Mouse (Mus musculus): ENCODE results near the gene Csrnp1. TPM values are rescaled to one million over a fixed set of nuclear protein-coding genes. Genes with fewer than 3 reads are reported as not detected.
"Not testable (repeated sequence)": the region's sequence is repeated elsewhere in the genome, so short reads cannot be mapped to it uniquely, and the experiment has no call there.

The Csrnp1 gene
- total and polyA plus RNA-seq, 2 experiments from 2014 or later = 2.7 to 10.9 TPM

DNA sequence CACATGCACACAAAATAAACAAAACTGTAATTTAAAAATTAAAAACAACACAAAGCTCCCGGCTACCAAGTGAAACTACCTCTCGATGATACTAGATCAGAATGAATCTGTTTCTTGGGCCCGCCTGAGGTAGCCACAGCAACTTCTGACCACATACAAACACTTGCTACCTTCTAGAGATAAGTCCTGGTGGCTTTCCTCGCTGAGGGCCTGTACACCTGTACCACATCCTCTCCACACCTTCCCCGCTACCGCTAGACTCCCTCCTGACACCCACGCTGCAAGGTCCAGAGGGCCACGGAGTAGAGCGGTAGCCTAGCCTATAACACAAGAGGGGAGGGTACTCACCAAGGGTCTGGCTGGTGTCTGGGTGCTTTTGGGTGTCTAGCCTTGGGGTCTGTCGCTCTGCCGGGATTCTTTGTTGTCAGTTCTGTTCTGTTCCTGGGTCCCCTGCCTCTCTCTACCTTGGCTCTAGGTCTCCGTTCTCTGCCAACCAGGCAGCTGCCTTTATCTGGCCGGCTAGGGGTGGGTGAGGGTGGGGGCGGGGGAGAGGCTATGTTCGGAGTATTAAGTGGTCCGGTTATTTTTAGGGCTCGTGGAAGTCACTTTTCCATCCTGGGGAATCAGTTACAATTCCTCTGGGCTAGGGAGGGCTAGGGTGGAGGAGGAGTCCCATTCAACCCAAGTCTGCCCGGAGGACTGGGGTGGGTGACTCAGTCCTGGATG is 38.8 kb upstream of the Csrnp1 start, which contains the start of gene Xirp1:
TSS of gene Xirp1 (minus strand) at position 513 of the 726 bp plus-strand sequence.
- TF ChIP-seq CTCF (IDR thresholded peaks at IDR 0.05; ENCODE audit: low read depth) = no peak
- no peaks in the 10 kb centered on the region for H3K36me3 ChIP-seq (ENCODE audit: insufficient read depth)
- no peaks in the 10 kb centered on the region for H3K9me3 ChIP-seq (ENCODE audit: low read length)
- ATAC-seq (no peak), DNase-seq (no peak)
- H3K27ac ChIP-seq (ENCODE audit: low read depth, low read length) = no peak within 1 kb of the TSS
- no peak within 1 kb of the TSS for H3K9ac ChIP-seq
- H3K27me3 ChIP-seq (ENCODE audit: insufficient read depth, low read length) = no peaks in the 10 kb centered on the region
- no peak within 1 kb of the TSS for H3K4me2 ChIP-seq (ENCODE audit: low read depth)
- no peak within 1 kb of the TSS for H3K4me3 ChIP-seq (ENCODE audit: low read depth, low read length)
- WGBS = 85% methylated on average over 18 of the region's 18 CpGs
- peaks cover 3% of the 10 kb centered on the region; the same call in 1 of the 2 replicates for H3K4me1 ChIP-seq (ENCODE audit: insufficient read depth)

DNA sequence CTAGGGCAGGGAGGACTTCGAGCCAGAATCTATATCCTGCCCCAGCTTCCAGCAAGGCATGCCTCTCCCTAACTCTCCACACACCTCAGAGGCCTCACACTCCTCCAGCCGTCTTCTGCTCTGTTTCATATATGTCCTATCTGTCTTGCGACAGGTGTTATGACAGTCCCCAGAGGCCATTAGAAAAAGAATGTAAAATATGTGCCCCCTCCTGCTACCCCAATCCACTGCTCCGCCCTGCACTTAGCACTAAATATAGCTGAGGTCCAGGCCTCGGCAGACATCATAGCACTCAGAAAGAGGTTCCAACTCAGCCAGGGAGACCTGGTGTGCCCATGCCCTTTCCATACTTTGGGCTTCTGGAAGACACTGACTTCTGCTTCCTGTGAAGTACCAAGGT is 36.7 kb upstream of the Csrnp1 start:
- DNase-seq (no peak), ATAC-seq (no peak)
- Histone ChIP-seq H3K27ac (ENCODE audit: low read depth, low read length) (no peak overlapping the region), H3K9me3 (ENCODE audit: low read length) (no peaks in the 10 kb centered on the region), H3K4me1 (ENCODE audit: insufficient read depth) (no peaks in the 10 kb centered on the region), H3K4me3 (ENCODE audit: low read depth, low read length) (no peak overlapping the region), H3K4me2 (ENCODE audit: low read depth) (no peak overlapping the region), H3K9ac (no peak overlapping the region), H3K27me3 (ENCODE audit: insufficient read depth, low read length) (no peaks in the 10 kb centered on the region), H3K36me3 (ENCODE audit: insufficient read depth) (no peaks in the 10 kb centered on the region)
- TF ChIP-seq CTCF (IDR thresholded peaks at IDR 0.05; ENCODE audit: low read depth) = no peak
- 79% methylated on average over 5 of the region's 5 CpGs for WGBS

DNA sequence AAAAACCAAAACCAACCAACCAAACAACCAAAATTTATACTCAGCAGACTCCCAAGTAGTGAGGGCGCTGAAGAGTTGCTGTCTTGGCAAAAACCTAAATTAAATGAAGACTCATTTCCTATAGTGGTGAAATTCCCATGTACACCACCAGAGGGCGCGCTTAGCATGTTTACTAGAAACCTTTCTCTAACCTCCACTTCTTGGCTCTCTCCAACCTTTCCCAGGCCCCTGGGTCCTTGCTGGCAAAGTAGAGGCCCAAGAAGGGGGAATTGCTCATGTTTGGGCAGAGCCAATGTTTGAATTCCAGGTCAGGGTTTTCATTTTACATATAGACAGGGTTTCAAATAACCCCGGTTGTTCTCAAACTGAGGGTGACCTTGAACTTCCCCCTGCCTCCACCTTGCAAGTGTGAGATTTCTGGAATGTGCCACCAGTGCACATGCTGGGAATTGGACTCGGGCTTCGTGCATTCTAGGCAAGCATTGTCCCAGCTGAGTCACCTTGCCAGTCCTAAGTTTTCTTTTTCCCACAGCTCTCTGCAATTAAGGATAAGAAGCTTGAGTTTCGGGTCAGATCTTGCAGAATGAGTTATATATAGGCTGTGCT is 35.9 kb upstream of the Csrnp1 start:
- Histone ChIP-seq H3K4me2 (ENCODE audit: low read depth) (no peak overlapping the region), H3K9ac (no peak overlapping the region), H3K27ac (ENCODE audit: low read depth, low read length) (no peak overlapping the region), H3K9me3 (ENCODE audit: low read length) (no peaks in the 10 kb centered on the region), H3K36me3 (ENCODE audit: insufficient read depth) (no peaks in the 10 kb centered on the region), H3K27me3 (ENCODE audit: insufficient read depth, low read length) (no peaks in the 10 kb centered on the region), H3K4me3 (ENCODE audit: low read depth, low read length) (no peak overlapping the region), H3K4me1 (ENCODE audit: insufficient read depth) (no peaks in the 10 kb centered on the region)
- 40% methylated on average over 7 of the region's 7 CpGs for WGBS
- peak; percentile 38 for ATAC-seq
- DNase-seq = peak; percentile 80
- TF ChIP-seq CTCF (IDR thresholded peaks at IDR 0.05; ENCODE audit: low read depth) = peak; percentile 87

DNA sequence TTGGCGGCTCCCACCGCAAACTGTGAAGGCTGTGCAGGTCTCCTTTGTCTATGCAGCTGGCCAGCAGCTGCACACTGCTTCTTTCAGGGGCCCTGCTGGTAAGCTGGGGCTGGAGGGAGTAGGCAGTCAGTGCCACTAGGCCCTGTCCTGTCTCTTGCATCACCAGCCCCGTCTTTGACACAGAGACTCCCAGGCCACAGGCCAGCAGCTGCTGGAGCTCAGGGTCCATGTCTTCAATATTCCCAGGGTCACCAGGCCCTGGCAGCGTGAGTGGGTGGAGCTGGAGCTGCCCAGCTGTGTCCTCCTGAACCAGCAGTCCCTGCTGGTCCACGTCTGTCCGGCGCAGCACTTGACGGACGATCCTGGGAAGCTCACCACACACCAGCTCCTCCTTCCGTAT is 32.5 kb upstream of the Csrnp1 start:
- Histone ChIP-seq H3K9ac (no peak overlapping the region), H3K4me3 (ENCODE audit: low read depth, low read length) (no peak overlapping the region), H3K9me3 (ENCODE audit: low read length) (no peaks in the 10 kb centered on the region), H3K27ac (ENCODE audit: low read depth, low read length) (no peak overlapping the region), H3K27me3 (ENCODE audit: insufficient read depth, low read length) (no peaks in the 10 kb centered on the region), H3K4me1 (ENCODE audit: insufficient read depth) (no peaks in the 10 kb centered on the region), H3K4me2 (ENCODE audit: low read depth) (no peak overlapping the region), H3K36me3 (ENCODE audit: insufficient read depth) (no peaks in the 10 kb centered on the region)
- no peak for DNase-seq
- no peak for TF ChIP-seq CTCF (IDR thresholded peaks at IDR 0.05; ENCODE audit: low read depth)
- no peak for ATAC-seq
- 71% methylated on average over 10 of the region's 10 CpGs for WGBS

DNA sequence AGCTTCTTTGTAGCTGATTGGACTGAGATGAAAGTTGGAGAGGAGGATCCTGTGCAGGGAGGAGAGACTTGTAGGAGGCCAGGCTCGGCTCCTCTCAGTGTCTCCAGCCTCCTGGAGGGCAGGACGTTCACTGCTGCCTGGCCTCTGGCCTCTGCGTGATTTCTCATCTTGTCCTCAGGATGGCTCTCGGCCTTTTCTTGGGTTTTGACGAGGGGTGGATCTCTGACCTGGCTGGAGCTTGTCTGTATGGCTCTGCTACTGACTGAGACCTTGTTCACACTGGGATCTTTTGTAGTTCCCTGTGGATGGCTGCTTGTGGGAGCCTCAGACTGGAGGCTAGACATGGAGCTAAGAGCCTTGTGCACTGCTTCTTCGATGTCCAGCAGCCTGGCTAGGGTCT is 30.4 kb upstream of the Csrnp1 start:
- ATAC-seq (no peak), DNase-seq (no peak)
- WGBS = 69% methylated on average over 6 of the region's 6 CpGs
- no peak for TF ChIP-seq CTCF (IDR thresholded peaks at IDR 0.05; ENCODE audit: low read depth)
- no peak overlapping the region for H3K27ac ChIP-seq (ENCODE audit: low read depth, low read length)
- H3K9me3 ChIP-seq (ENCODE audit: low read length) = no peaks in the 10 kb centered on the region
- no peak overlapping the region for H3K4me3 ChIP-seq (ENCODE audit: low read depth, low read length)
- H3K36me3 ChIP-seq (ENCODE audit: insufficient read depth) = no peaks in the 10 kb centered on the region
- no peak overlapping the region for H3K4me2 ChIP-seq (ENCODE audit: low read depth)
- no peaks in the 10 kb centered on the region for H3K27me3 ChIP-seq (ENCODE audit: insufficient read depth, low read length)
- 0 out of 2 replicates have a peak, but pooled peaks cover 4% of the 10 kb centered on the region for H3K4me1 ChIP-seq (ENCODE audit: insufficient read depth)
- H3K9ac ChIP-seq = no peak overlapping the region

DNA sequence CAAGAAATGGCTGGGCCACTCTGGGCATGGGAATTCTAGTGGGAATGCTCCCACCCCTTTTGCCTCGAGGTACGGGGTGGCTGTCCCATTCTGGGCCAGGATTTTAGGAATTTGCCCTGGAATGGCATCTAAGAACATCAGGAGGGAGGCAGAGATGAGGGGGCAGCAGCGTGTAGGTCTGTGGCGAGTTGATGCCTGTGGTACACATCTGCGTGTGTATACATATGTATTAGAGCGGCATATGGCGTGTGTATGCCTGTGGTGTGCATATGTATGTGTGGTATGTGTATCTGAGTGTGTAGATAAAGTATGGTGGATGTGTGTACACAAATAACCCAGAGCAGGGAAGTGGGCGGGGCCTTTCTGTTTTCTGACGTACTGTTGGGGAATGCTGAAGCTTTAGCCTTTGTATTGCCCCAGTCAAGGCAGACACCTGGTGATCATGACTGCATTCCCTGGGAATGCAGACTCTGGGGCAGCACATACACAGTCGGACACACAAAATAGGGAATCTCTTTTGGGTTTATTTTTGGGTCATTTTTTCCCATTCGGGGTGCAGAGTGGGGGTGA is 28.9 kb upstream of the Csrnp1 start:
- ATAC-seq (no peak), DNase-seq (no peak)
- Histone ChIP-seq H3K9me3 (ENCODE audit: low read length) (no peaks in the 10 kb centered on the region), H3K4me1 (ENCODE audit: insufficient read depth) (0 out of 2 replicates have a peak, but pooled peaks cover 4% of the 10 kb centered on the region), H3K27me3 (ENCODE audit: insufficient read depth, low read length) (no peaks in the 10 kb centered on the region), H3K9ac (no peak overlapping the region), H3K4me3 (ENCODE audit: low read depth, low read length) (no peak overlapping the region), H3K4me2 (ENCODE audit: low read depth) (no peak overlapping the region), H3K27ac (ENCODE audit: low read depth, low read length) (no peak overlapping the region), H3K36me3 (ENCODE audit: insufficient read depth) (no peaks in the 10 kb centered on the region)
- no peak for TF ChIP-seq CTCF (IDR thresholded peaks at IDR 0.05; ENCODE audit: low read depth)
- 72% methylated on average over 11 of the region's 11 CpGs for WGBS

DNA sequence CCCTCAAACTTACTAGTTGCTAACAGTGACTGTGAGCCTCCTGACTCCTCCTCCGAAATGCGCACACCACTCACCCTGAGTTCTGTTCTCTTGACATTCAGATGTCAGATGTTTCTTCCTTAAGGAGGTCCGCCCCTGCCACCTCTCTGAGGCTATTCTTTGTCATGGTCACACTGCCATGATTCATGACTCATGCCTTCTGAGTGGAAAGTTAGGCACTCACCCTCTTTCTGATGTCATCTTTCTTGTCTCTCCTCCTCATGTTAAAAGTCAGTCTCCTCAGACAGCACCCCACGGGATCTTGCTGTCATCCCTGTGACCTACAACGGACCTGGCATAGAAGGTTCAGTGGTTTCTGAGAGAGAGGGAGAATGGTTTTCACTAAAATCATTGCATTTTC is 28.3 kb upstream of the Csrnp1 start:
- TF ChIP-seq CTCF (IDR thresholded peaks at IDR 0.05; ENCODE audit: low read depth) = no peak
- Histone ChIP-seq H3K9ac (no peak overlapping the region), H3K27ac (ENCODE audit: low read depth, low read length) (no peak overlapping the region), H3K9me3 (ENCODE audit: low read length) (no peaks in the 10 kb centered on the region), H3K4me2 (ENCODE audit: low read depth) (no peak overlapping the region), H3K4me1 (ENCODE audit: insufficient read depth) (0 out of 2 replicates have a peak, but pooled peaks cover 4% of the 10 kb centered on the region), H3K27me3 (ENCODE audit: insufficient read depth, low read length) (no peaks in the 10 kb centered on the region), H3K36me3 (ENCODE audit: insufficient read depth) (no peaks in the 10 kb centered on the region), H3K4me3 (ENCODE audit: low read depth, low read length) (no peak overlapping the region)
- ATAC-seq (no peak), DNase-seq (no peak)
- WGBS = 92% methylated on average over 5 of the region's 5 CpGs

DNA sequence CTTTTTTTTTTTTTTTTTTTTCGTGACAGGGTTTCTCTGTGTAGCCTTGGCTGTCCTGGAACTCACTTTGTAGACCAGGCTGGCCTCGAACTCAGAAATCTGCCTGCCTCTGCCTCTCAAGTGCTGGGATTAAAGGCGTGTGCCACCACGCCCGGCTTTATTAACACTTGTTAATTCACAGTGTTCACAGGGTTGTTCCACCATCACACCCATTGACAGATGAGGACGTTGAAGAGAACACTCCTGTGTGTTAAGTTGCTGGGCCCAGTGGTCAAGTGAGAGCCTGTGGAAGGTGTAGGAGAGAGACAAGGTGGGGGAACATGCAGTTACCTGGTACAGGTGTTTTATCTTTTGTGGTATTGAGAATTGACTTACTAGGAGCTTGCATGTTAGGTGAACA is 27.7 kb upstream of the Csrnp1 start:
- not testable (repeated sequence) for H3K4me1 ChIP-seq (ENCODE audit: insufficient read depth); H3K27me3 ChIP-seq (ENCODE audit: insufficient read depth, low read length); DNase-seq; H3K4me3 ChIP-seq (ENCODE audit: low read depth, low read length); H3K27ac ChIP-seq (ENCODE audit: low read depth, low read length); H3K9ac ChIP-seq; H3K9me3 ChIP-seq (ENCODE audit: low read length); ATAC-seq; H3K36me3 ChIP-seq (ENCODE audit: insufficient read depth)
- WGBS = 83% methylated on average over 6 of the region's 6 CpGs
- H3K4me2 ChIP-seq (ENCODE audit: low read depth) = peak overlapping the region; percentile 75; the same call in 1 of the 2 replicates

Measured in forebrain, postnatal 0 days (tissue).